Mouse (Mus musculus) adrenal gland, adult (tissue): Measurements from ENCODE around the gene Srrm4.
"Not testable (repeated sequence)": the region's sequence is repeated elsewhere in the genome, so short reads cannot be mapped to it uniquely, and the experiment has no call there.

Experiments
- DNase-seq, 2 experiments: peaks; one replicate each; pipeline ENCODE4 v3.0.0; 2022 to 2023; ENCODE audit warnings: low spot score in 1 of 2; ENCODE audit not compliant: inconsistent age in 2 of 2

Gene Srrm4

GRCm38 (mm10) chr5:116445634-116446367, 145.8 kb downstream of the Srrm4 start:
- peak in 1 of 2 experiments; percentile 19 for DNase-seq

DNA sequence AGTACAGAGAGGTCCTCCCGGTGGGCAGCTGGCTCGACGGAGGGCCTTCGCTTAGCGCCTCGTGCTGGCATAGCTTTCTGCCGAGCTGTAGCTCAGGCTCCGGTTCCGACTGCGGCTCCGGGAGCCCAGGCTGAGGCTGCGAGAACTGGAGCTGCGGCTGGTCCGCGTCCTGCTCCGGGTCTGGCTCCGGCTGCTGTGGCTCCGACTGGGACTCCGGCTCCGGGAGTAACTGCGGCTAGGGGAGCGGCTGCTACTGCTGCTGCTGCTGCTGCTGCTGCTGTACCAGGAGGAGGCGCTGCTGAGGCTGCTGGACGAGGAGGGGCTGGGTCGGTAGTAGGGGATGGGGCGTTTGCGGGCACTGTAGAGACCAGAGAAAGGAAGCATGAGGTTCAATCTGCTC, 147.1 kb downstream of the Srrm4 start:
- no peak for DNase-seq

DNA sequence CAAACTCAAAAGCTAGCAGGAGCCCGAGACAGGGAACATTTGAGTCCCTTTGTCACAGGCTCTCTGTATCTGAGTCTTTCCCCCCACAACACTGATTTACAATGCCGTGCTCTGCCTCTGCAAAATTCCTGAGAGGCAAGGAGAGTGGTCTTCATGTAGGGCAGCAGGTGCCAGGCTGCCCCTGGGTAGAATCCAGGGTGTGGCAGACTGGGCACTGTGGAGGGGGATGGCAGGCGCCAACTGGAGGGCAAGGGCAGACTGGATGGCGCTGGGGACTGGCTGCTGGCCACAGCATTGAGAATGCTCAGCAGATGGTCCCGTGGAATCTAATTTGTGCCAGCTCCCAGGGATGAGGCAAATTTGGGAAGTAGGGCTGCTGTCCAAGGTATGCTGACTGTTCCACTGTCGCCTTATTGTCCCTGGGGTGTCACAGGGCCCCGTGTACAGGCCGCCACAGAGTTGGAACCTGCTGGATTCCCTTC, 148.1 kb downstream of the Srrm4 start:
- no peak for DNase-seq

DNA sequence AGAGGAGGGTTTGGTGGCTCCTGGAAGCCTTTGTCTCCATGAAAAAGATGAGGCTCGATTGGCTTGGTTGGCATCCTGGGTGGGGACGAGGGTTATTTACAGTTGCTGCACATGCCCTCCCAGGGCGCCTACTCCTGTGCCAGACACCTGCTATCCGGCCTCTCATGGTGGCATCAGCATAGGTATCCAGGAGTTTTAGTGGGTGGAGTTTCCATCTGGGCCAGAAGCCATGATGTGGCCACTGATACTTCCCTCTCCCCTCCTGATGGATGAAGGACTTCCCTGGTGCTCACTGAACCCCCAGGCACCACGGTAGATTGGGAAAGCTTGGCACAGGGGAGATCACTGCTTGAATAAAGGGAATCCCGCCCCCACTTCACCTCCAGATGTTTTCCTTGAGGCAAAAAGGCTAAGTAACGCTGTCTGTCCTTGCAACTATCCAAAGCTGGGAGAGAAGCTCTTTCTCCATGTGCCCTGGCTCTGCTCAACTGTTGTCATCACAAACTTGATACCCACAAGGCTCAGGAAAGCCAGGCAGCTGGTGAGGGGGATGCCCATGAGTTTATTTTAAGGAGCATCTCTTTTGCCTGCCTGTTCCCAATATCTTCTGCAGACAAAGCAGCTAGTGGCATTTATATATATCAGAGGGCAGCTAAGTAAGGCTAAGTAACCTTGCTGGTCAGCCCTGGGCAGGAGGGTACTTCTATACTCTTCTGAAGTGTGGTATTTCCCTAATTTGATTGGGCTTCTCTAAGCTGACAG, 148.7 kb downstream of the Srrm4 start:
- DNase-seq, result no peak

DNA sequence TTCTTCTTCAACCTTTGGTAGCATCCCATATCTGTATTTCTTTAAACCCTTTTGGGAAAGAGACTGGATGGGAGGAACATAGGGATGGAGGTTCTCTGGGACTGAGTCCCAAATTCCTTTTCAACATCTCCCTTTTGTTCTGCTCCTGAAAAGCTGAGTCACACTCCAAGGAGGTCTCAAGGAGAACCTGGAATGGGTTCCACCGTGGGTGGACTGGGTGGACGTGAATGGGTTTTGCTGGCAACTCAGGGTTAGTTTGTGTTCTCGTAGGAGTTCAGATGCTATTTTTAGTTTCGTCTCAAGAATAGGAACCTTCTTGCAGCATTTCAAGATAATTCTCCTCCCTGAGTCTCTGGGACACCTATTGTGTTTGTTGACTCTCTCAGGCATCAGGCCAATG, 151.4 kb downstream of the Srrm4 start:
- DNase-seq, result no peak

DNA sequence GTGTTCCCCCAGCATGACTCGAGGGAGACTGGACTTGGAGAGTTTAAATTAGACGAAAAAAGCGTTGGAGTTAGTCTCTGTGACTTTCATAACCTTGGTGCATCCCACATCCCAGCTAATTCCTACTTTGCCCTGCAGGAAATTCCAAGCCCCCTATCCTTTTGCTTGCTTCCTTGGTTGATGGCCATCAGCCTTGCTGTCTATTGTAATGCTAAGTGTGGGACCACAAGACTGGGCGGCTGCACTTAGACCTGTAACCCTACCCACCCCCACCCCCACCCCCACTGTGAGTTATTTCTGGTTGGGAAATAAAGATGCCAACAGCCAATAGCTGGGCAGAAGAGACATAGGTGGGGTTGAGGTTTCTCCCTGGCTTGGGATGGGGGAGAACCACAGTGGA, 153.3 kb downstream of the Srrm4 start:
- no peak for DNase-seq

GRCm38 (mm10) chr5:116436117-116436516, 155.5 kb downstream of the Srrm4 start:
- DNase-seq, result no peak

GRCm38 (mm10) chr5:116434976-116435850, 156.4 kb downstream of the Srrm4 start:
- peak; percentile 54 to 75 for DNase-seq

DNA sequence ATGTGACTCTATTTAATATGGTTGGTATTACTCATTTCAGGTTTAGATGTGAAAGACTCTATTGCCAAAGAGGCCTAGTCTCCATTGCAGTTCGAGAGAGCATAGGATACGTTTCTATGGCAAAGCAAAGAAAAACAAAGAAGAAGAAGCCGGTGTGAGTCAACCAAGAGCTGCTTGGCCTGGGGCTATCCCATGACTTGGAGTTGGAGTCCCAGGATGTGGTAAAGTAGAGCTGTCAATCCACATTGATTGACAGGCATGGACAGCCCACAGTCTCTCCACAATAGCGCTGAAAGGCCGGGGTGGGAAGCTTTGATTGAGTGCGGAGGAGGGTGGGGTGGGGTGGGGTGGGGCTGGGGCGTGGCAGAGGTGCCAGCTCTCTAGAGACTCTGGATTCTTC, 158.7 kb downstream of the Srrm4 start:
- no peak for DNase-seq

- DNase-seq, result no peak
These were observed 164.9 kb downstream of the Srrm4 start for GRCm38 (mm10) chr5:116426701-116427100.

- DNase-seq, result not testable (repeated sequence)
These were observed 165.9 kb downstream of the Srrm4 start for GRCm38 (mm10) chr5:116425709-116426108.

DNA sequence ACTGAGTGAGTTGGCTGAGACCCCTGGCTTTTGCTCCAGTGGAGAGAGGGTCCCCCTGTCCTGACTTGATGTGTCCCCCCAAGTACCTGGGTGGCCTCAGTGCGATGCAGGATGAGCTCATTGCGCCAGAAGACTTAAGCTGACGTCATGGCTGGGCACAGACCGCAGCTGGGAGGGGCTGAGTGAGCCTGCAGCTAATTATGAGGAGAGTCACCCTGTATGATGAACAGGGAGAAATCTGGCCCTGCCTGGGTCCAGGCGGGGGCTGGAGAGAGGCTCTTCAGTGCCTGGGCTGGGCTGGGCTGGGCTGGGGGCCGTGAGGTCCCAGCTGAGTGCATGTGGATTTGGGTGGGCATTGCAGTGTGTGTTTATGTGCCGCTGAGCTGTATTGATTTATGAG, 166.3 kb downstream of the Srrm4 start:
- peak; percentile 39 to 63 for DNase-seq

- no peak for DNase-seq
These were observed 167.9 kb downstream of the Srrm4 start for GRCm38 (mm10) chr5:116423746-116424145.

DNA sequence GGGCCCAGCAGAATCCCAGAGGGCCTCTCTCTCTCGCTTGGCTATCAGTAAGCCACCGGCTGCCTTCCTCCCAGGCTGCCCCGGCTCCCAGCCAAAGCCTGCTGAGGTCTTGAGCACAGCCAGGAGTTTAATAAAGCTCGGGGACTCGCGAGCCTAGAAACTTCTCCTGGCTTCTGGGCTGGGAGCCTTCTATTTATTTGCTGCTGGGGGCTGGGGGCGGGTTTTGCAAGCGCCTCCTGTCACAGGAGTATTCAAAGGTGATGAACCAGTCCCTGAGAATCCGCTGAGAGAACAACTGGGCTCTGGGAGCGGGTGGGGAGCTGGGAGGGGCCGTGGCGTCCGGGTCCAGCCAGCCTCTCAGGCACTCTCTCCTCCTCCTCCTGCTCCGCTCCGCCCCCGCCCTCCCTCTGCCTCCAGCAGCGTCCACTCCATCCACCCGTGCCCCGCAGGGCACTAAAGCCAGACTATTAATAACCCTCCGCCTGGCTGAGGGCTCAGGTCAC, 168.9 kb downstream of the Srrm4 start, which contains the start of gene Hspb8:
Gene Hspb8 (minus strand): TSS at position 166 of the 503 bp plus-strand sequence.
- peak; percentile 91 to 97 for DNase-seq

DNA sequence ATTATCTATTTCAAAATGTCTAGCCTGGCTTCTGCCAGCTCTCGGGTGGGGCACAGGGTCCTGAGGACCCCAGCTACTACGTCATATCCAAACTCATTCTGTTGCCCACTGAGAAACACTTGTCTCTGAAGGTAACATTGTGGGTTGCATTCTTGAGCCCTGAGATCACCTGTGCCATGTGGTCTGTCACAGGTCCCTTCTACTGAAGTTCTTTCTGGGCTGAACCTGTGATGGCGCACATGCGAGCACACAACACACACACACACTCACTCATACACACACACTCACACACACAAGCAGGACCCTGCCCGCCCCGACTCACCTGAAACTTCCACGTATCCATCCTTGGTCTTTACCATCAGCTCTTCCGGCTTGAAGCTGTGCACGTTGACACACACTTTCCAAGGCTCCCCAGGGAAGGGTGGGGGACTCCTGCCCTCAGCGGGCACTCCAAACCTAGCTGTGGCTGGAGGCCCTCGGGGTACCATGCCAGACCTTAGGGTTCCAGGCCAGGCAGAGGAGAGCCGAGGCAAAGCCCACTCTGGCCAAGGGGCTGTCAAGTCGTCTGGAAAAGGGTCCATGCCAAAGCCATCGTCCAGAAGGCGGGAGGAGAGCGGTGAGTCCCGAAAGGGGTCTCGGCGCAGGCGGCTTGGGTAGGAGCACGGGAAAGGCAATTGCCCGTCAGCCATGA, 169.7 kb downstream of the Srrm4 start:
- DNase-seq, result peak; percentile 51 to 77

DNA sequence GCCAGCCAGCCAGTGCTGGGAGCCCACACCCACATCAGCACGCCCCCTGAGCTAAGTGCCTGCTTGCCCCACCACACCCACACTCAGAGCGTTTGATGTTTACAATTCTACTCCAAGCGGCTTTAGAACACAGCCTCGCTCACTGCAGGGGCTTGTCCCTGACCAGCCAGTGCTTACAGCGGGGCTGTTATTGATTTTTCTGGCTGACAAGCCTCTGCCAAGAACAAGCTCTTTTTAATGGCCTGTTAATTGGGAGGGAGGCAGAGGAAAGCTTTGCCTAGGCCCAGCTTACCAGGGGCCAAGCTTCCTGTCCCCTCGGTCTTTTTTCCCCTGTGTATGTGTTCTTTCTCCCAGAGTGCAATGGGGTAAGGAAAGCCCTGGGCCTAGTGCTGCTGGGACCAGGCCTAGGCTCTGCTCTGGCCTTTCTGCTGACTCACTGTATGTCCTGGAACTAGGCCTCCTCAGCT, 170.8 kb downstream of the Srrm4 start:
- DNase-seq, result peak; percentile 71 to 85

DNA sequence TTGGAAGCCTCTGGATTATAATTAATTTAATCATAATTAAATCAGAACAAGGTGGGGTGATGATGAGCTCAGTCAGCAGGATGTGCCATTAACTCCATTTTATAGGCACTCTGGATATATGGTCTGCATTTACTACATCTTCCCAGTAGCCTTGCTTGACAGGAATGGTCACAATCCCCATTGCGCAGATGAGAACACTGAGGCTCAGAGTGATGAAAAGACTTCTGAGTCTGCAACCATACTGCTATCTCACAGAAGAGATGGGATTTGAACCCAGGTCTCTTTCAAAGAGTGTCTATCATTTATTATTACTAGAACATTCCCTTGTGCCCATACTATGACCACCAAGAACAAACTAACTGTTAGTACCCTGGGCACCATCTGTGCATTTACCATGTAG, 171.4 kb downstream of the Srrm4 start:
- peak in 1 of 2 experiments; percentile 59 for DNase-seq

DNA sequence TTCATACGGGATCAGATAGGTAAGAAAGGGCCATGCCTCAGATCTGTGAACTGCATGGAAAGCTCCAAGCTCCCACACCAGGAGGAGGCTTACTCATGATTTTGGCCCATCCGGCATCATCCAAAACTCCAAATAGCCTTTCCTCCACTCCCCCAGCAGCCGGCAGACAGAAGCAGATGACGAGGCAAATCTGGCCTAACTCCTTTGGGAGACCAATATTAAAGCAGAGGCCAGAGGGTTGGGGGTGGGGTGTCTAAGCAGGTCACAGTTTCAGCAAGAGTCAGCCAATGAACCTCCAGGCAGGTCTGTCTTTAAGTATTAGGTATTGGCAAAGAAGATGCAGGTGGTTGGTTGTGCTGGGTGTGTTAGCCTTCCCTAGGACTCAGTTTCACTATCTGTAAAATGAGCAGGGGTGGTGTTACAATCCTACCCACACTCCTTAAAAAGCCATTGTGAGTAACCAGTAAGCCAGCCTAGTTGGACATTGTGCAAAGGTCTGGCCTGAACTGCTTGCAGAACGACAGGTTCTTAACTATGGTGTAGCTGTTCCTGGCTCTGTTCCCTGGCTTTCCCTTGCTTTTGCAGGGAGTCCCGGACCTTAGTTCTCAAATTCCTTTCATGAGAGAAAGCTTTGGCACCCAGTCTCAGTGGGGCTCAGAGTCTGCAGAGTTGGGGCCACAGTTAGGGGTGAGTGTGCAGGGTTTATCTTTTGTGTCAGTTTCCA, 172.1 kb downstream of the Srrm4 start:
- DNase-seq, result peak in 1 of 2 experiments; percentile 80

DNA sequence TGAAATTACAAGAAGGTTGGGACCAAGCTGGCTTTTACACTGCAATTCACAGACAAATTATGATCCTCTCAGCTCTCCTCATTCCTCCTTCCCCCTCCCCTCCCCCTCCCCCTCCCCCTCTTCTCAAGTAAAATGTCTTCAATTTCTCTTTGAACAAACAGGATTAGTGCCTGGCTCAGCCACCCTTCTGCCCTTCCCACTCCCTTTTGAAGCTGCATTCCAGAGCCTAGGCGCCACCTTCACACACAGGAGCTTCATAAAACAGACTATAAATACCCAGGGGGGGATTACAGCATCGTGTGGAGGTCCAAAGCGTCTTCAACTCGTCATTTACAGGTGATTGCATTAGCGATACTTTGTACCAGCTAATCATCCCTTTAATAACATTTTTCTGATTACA, 175.4 kb downstream of the Srrm4 start:
- no peak for DNase-seq
